Mouse (Mus musculus): ENCODE results near the gene Tspan14. TPM values are rescaled to one million over a fixed set of nuclear protein-coding genes. Genes with fewer than 3 reads are reported as not detected.
A peak's percentile ranks its signal among the peaks of the same experiment; 100 is the strongest.

Tspan14 gene
- polyA plus RNA-seq, 1 experiment from 2014 or later: 44.6 TPM

- no peak for ATAC-seq
Measured at GRCm38 (mm10) chr14:40891506-40891905, 75.1 kb downstream of the Tspan14 start.

GRCm38 (mm10) chr14:40889704-40890103 is 76.9 kb downstream of the Tspan14 start:
- Histone ChIP-seq H3K9ac (no peak overlapping the region), H3K4me3 (no peak overlapping the region), H3K27me3 (replicated peaks) (no peaks in the 10 kb centered on the region), H3K36me3 (no peaks in the 10 kb centered on the region), H3K4me1 (peaks cover 49% of the 10 kb centered on the region), H3K4me2 (no peak overlapping the region), H3K9me3 (replicated peaks) (no peaks in the 10 kb centered on the region), H3K27ac (no peak overlapping the region)
- WGBS (ENCODE audit: insufficient replicate concordance): 60% methylated on average over 4 of the region's 4 CpGs
- no peak for ATAC-seq

More at GRCm38 (mm10) chr14:40891506-40891905, 75.1 kb downstream of the Tspan14 start:
- no peak overlapping the region for H3K4me3 ChIP-seq
- H3K27ac ChIP-seq: no peak overlapping the region
- no peak overlapping the region for H3K4me2 ChIP-seq
- WGBS (ENCODE audit: insufficient replicate concordance): 83% methylated on average over 4 of the region's 4 CpGs
- no peaks in the 10 kb centered on the region for H3K36me3 ChIP-seq
- H3K9me3 ChIP-seq (replicated peaks): no peaks in the 10 kb centered on the region
- H3K4me1 ChIP-seq: peaks cover 34% of the 10 kb centered on the region
- H3K27me3 ChIP-seq (replicated peaks): no peaks in the 10 kb centered on the region
- no peak overlapping the region for H3K9ac ChIP-seq

- Histone ChIP-seq H3K4me3 (no peak overlapping the region), H3K4me1 (peaks cover 44% of the 10 kb centered on the region), H3K4me2 (no peak overlapping the region), H3K27me3 (replicated peaks) (no peaks in the 10 kb centered on the region), H3K27ac (no peak overlapping the region), H3K9ac (no peak overlapping the region), H3K9me3 (replicated peaks) (no peaks in the 10 kb centered on the region), H3K36me3 (no peaks in the 10 kb centered on the region)
- 63% methylated on average over 2 of the region's 2 CpGs for WGBS (ENCODE audit: insufficient replicate concordance)
- no peak for ATAC-seq
Measured at GRCm38 (mm10) chr14:40889181-40889580, 77.4 kb downstream of the Tspan14 start.

- WGBS (ENCODE audit: insufficient replicate concordance): 58% methylated on average over 6 of the region's 6 CpGs
- ATAC-seq: peak; percentile 79
Measured at GRCm38 (mm10) chr14:40886428-40887202, 80.0 kb downstream of the Tspan14 start.

GRCm38 (mm10) chr14:40885752-40886151 is 80.9 kb downstream of the Tspan14 start:
- Histone ChIP-seq H3K4me1 (peaks cover 29% of the 10 kb centered on the region), H3K9ac (no peak overlapping the region), H3K4me2 (no peak overlapping the region), H3K36me3 (no peaks in the 10 kb centered on the region), H3K27me3 (replicated peaks) (no peaks in the 10 kb centered on the region), H3K27ac (no peak overlapping the region), H3K4me3 (no peak overlapping the region), H3K9me3 (replicated peaks) (no peaks in the 10 kb centered on the region)
- ATAC-seq: peak; percentile 38; the same call in 1 of the 2 replicates
- 0% methylated on average over 1 of the region's 1 CpGs for WGBS (ENCODE audit: insufficient replicate concordance)

More at GRCm38 (mm10) chr14:40886428-40887202, 80.0 kb downstream of the Tspan14 start:
- Histone ChIP-seq H3K9ac (no peak overlapping the region), H3K27me3 (replicated peaks) (no peaks in the 10 kb centered on the region), H3K9me3 (replicated peaks) (no peaks in the 10 kb centered on the region), H3K4me1 (peaks cover 29% of the 10 kb centered on the region), H3K36me3 (no peaks in the 10 kb centered on the region), H3K27ac (no peak overlapping the region), H3K4me3 (no peak overlapping the region), H3K4me2 (no peak overlapping the region)

- Histone ChIP-seq H3K9ac (no peak overlapping the region), H3K4me3 (no peak overlapping the region), H3K27ac (no peak overlapping the region), H3K27me3 (replicated peaks) (no peaks in the 10 kb centered on the region), H3K9me3 (replicated peaks) (no peaks in the 10 kb centered on the region), H3K36me3 (no peaks in the 10 kb centered on the region), H3K4me1 (peaks cover 29% of the 10 kb centered on the region), H3K4me2 (no peak overlapping the region)
- no peak for ATAC-seq
- 40% methylated on average over 4 of the region's 4 CpGs for WGBS (ENCODE audit: insufficient replicate concordance)
Measured at GRCm38 (mm10) chr14:40885225-40885624, 81.4 kb downstream of the Tspan14 start.

GRCm38 (mm10) chr14:40874565-40874964 is 92.0 kb downstream of the Tspan14 start:
- Histone ChIP-seq H3K27ac (no peak overlapping the region), H3K36me3 (no peaks in the 10 kb centered on the region), H3K9ac (no peak overlapping the region), H3K27me3 (replicated peaks) (no peaks in the 10 kb centered on the region), H3K9me3 (replicated peaks) (no peaks in the 10 kb centered on the region), H3K4me3 (no peak overlapping the region), H3K4me1 (no peaks in the 10 kb centered on the region), H3K4me2 (no peak overlapping the region)
- ATAC-seq: no peak

GRCm38 (mm10) chr14:40873961-40874360 is 92.6 kb downstream of the Tspan14 start:
- no peak overlapping the region for H3K9ac ChIP-seq
- H3K4me2 ChIP-seq: no peak overlapping the region
- no peak overlapping the region for H3K4me3 ChIP-seq
- H3K9me3 ChIP-seq (replicated peaks): no peaks in the 10 kb centered on the region
- H3K4me1 ChIP-seq: 0 out of 2 replicates have a peak, but pooled peaks cover under 1% of the 10 kb centered on the region
- no peaks in the 10 kb centered on the region for H3K36me3 ChIP-seq
- 40% methylated on average over 5 of the region's 5 CpGs for WGBS (ENCODE audit: insufficient replicate concordance)
- no peak overlapping the region for H3K27ac ChIP-seq
- no peak for ATAC-seq
- H3K27me3 ChIP-seq (replicated peaks): no peaks in the 10 kb centered on the region

- 0 out of 2 replicates have a peak, but pooled peaks cover 4% of the 10 kb centered on the region for H3K4me1 ChIP-seq
Measured at GRCm38 (mm10) chr14:40870598-40870997, 96.0 kb downstream of the Tspan14 start.

GRCm38 (mm10) chr14:40864811-40865514 is 101.6 kb downstream of the Tspan14 start:
- WGBS (ENCODE audit: insufficient replicate concordance): 71% methylated on average over 6 of the region's 6 CpGs
- no peak overlapping the region for H3K4me2 ChIP-seq
- no peak overlapping the region for H3K4me3 ChIP-seq
- no peak overlapping the region for H3K27ac ChIP-seq
- no peaks in the 10 kb centered on the region for H3K27me3 ChIP-seq (replicated peaks)
- H3K36me3 ChIP-seq: no peaks in the 10 kb centered on the region
- peaks cover 17% of the 10 kb centered on the region for H3K4me1 ChIP-seq
- H3K9me3 ChIP-seq (replicated peaks): no peaks in the 10 kb centered on the region
- no peak for ATAC-seq
- H3K9ac ChIP-seq: no peak overlapping the region

More at GRCm38 (mm10) chr14:40870598-40870997, 96.0 kb downstream of the Tspan14 start:
- H3K9ac ChIP-seq: no peak overlapping the region
- H3K27ac ChIP-seq: no peak overlapping the region
- H3K4me3 ChIP-seq: no peak overlapping the region
- 57% methylated on average over 3 of the region's 3 CpGs for WGBS (ENCODE audit: insufficient replicate concordance)
- no peaks in the 10 kb centered on the region for H3K27me3 ChIP-seq (replicated peaks)
- no peaks in the 10 kb centered on the region for H3K9me3 ChIP-seq (replicated peaks)
- no peaks in the 10 kb centered on the region for H3K36me3 ChIP-seq
- no peak overlapping the region for H3K4me2 ChIP-seq
- ATAC-seq: no peak

- no peak overlapping the region for H3K9ac ChIP-seq
- no peak overlapping the region for H3K4me3 ChIP-seq
- ATAC-seq: peak; percentile 86
- WGBS (ENCODE audit: insufficient replicate concordance): 25% methylated on average over 3 of the region's 3 CpGs
- no peaks in the 10 kb centered on the region for H3K9me3 ChIP-seq (replicated peaks)
- no peak overlapping the region for H3K27ac ChIP-seq
- H3K27me3 ChIP-seq (replicated peaks): no peaks in the 10 kb centered on the region
- H3K4me1 ChIP-seq: peaks cover 14% of the 10 kb centered on the region
- H3K4me2 ChIP-seq: peak overlapping the region; percentile 2; the same call in 1 of the 2 replicates
- H3K36me3 ChIP-seq: no peaks in the 10 kb centered on the region
Measured at GRCm38 (mm10) chr14:40863659-40864058, 102.9 kb downstream of the Tspan14 start.

GRCm38 (mm10) chr14:40863022-40863421 is 103.6 kb downstream of the Tspan14 start:
- H3K9ac ChIP-seq: no peak overlapping the region
- no peak overlapping the region for H3K27ac ChIP-seq
- peak; percentile 48; the same call in 1 of the 2 replicates for ATAC-seq
- H3K36me3 ChIP-seq: no peaks in the 10 kb centered on the region
- no peaks in the 10 kb centered on the region for H3K9me3 ChIP-seq (replicated peaks)
- H3K27me3 ChIP-seq (replicated peaks): no peaks in the 10 kb centered on the region
- H3K4me2 ChIP-seq: no peak overlapping the region
- peaks cover 14% of the 10 kb centered on the region for H3K4me1 ChIP-seq
- H3K4me3 ChIP-seq: no peak overlapping the region
